Mouse (Mus musculus): ENCODE measurements around the gene Cdk2. TPM values are rescaled to one million over a fixed set of nuclear protein-coding genes. Genes with fewer than 3 reads are reported as not detected.

Cdk2 gene
- polyA plus RNA-seq, 1 experiment from 2014 or later, result 74.5 TPM

- WGBS, result 93% methylated on average over 3 of the region's 3 CpGs
- no peak overlapping the region for H3K9ac ChIP-seq
- H3K36me3 ChIP-seq, result no peaks in the 10 kb centered on the region
- no peak for ATAC-seq (ENCODE audit: low FRiP score)
- no peaks in the 10 kb centered on the region for H3K27me3 ChIP-seq
- no peak overlapping the region for H3K4me2 ChIP-seq (replicated peaks)
- H3K27ac ChIP-seq, result no peak overlapping the region
- H3K4me3 ChIP-seq, result no peak overlapping the region
- H3K4me1 ChIP-seq, result peaks cover 9% of the 10 kb centered on the region; the same call in 1 of the 2 replicates
- H3K9me3 ChIP-seq (replicated peaks), result no peaks in the 10 kb centered on the region
Observed at GRCm38 (mm10) chr10:128665307-128665706, 39.5 kb downstream of the Cdk2 start.

- H3K9ac ChIP-seq, result no peak overlapping the region
- H3K9me3 ChIP-seq (replicated peaks), result no peaks in the 10 kb centered on the region
- H3K36me3 ChIP-seq, result no peaks in the 10 kb centered on the region
- no peak for ATAC-seq (ENCODE audit: low FRiP score)
- no peak overlapping the region for H3K4me3 ChIP-seq
- H3K4me2 ChIP-seq (replicated peaks), result no peak overlapping the region
- H3K27ac ChIP-seq, result no peak overlapping the region
- H3K4me1 ChIP-seq, result peaks cover 9% of the 10 kb centered on the region; the same call in 1 of the 2 replicates
- WGBS, result 78% methylated on average over 3 of the region's 3 CpGs
- no peaks in the 10 kb centered on the region for H3K27me3 ChIP-seq
Observed at GRCm38 (mm10) chr10:128664808-128665207, 40.0 kb downstream of the Cdk2 start.

- Histone ChIP-seq H3K4me1 (peaks cover 6% of the 10 kb centered on the region; the same call in 1 of the 2 replicates), H3K27me3 (no peaks in the 10 kb centered on the region), H3K4me3 (no peak overlapping the region), H3K4me2 (replicated peaks) (no peak overlapping the region), H3K27ac (no peak overlapping the region), H3K9ac (no peak overlapping the region), H3K36me3 (no peaks in the 10 kb centered on the region), H3K9me3 (replicated peaks) (no peaks in the 10 kb centered on the region)
- WGBS, result 73% methylated on average over 5 of the region's 5 CpGs
- ATAC-seq (ENCODE audit: low FRiP score), result no peak
Observed at GRCm38 (mm10) chr10:128663441-128664220, 41.2 kb downstream of the Cdk2 start.

- Histone ChIP-seq H3K27ac (no peak overlapping the region), H3K4me3 (no peak overlapping the region), H3K9ac (no peak overlapping the region), H3K4me2 (replicated peaks) (no peak overlapping the region), H3K9me3 (replicated peaks) (no peaks in the 10 kb centered on the region), H3K36me3 (no peaks in the 10 kb centered on the region), H3K27me3 (no peaks in the 10 kb centered on the region), H3K4me1 (no peaks in the 10 kb centered on the region)
- no peak for ATAC-seq (ENCODE audit: low FRiP score)
Observed at GRCm38 (mm10) chr10:128662465-128662864, 42.4 kb downstream of the Cdk2 start.

- H3K4me2 ChIP-seq (replicated peaks), result no peak overlapping the region
- H3K9me3 ChIP-seq (replicated peaks), result no peaks in the 10 kb centered on the region
- H3K9ac ChIP-seq, result no peak overlapping the region
- no peak for ATAC-seq (ENCODE audit: low FRiP score)
- H3K36me3 ChIP-seq, result no peaks in the 10 kb centered on the region
- H3K4me3 ChIP-seq, result no peak overlapping the region
- no peaks in the 10 kb centered on the region for H3K4me1 ChIP-seq
- 55% methylated on average over 9 of the region's 9 CpGs for WGBS
- H3K27ac ChIP-seq, result no peak overlapping the region
- H3K27me3 ChIP-seq, result no peaks in the 10 kb centered on the region
Observed at GRCm38 (mm10) chr10:128659490-128659889, 45.3 kb downstream of the Cdk2 start.

GRCm38 (mm10) chr10:128657844-128658243 is 47.0 kb downstream of the Cdk2 start:
- ATAC-seq (ENCODE audit: low FRiP score), result no peak
- H3K27me3 ChIP-seq, result no peaks in the 10 kb centered on the region
- H3K36me3 ChIP-seq, result no peaks in the 10 kb centered on the region
- H3K9ac ChIP-seq, result no peak overlapping the region
- no peaks in the 10 kb centered on the region for H3K9me3 ChIP-seq (replicated peaks)
- no peak overlapping the region for H3K27ac ChIP-seq
- H3K4me1 ChIP-seq, result no peaks in the 10 kb centered on the region
- H3K4me2 ChIP-seq (replicated peaks), result no peak overlapping the region
- H3K4me3 ChIP-seq, result no peak overlapping the region
- WGBS, result 61% methylated on average over 9 of the region's 9 CpGs

GRCm38 (mm10) chr10:128656731-128657130 is 48.1 kb downstream of the Cdk2 start:
- Histone ChIP-seq H3K4me1 (no peaks in the 10 kb centered on the region), H3K9ac (no peak overlapping the region), H3K36me3 (no peaks in the 10 kb centered on the region), H3K4me2 (replicated peaks) (no peak overlapping the region), H3K27me3 (no peaks in the 10 kb centered on the region), H3K27ac (no peak overlapping the region), H3K9me3 (replicated peaks) (no peaks in the 10 kb centered on the region), H3K4me3 (no peak overlapping the region)
- 82% methylated on average over 1 of the region's 1 CpGs for WGBS
- no peak for ATAC-seq (ENCODE audit: low FRiP score)

- Histone ChIP-seq H3K36me3 (no peaks in the 10 kb centered on the region; the same call in 1 of the 2 replicates), H3K4me2 (replicated peaks) (no peak overlapping the region), H3K4me1 (no peaks in the 10 kb centered on the region), H3K9ac (no peak overlapping the region), H3K27ac (no peak overlapping the region), H3K9me3 (replicated peaks) (no peaks in the 10 kb centered on the region), H3K4me3 (no peak overlapping the region), H3K27me3 (no peaks in the 10 kb centered on the region)
- ATAC-seq (ENCODE audit: low FRiP score), result no peak
- WGBS, result 87% methylated on average over 3 of the region's 3 CpGs
Observed at GRCm38 (mm10) chr10:128655254-128655653, 49.6 kb downstream of the Cdk2 start.

GRCm38 (mm10) chr10:128653866-128654265 is 51.0 kb downstream of the Cdk2 start:
- H3K4me2 ChIP-seq (replicated peaks), result no peak overlapping the region
- no peak overlapping the region for H3K27ac ChIP-seq
- no peaks in the 10 kb centered on the region for H3K9me3 ChIP-seq (replicated peaks)
- H3K36me3 ChIP-seq, result no peaks in the 10 kb centered on the region; the same call in 1 of the 2 replicates
- H3K4me3 ChIP-seq, result no peak overlapping the region
- H3K27me3 ChIP-seq, result no peaks in the 10 kb centered on the region
- WGBS, result 70% methylated on average over 4 of the region's 4 CpGs
- no peak overlapping the region for H3K9ac ChIP-seq
- ATAC-seq (ENCODE audit: low FRiP score), result no peak
- H3K4me1 ChIP-seq, result no peaks in the 10 kb centered on the region

Other genes with a start within 250 kb of the Cdk2 start
- gene Smarcc2, start 245.8 kb downstream of the Cdk2 start, polyA plus RNA-seq (2016; fragmentation: Nextera tagmentation; extraction: Ambion mirVana), result 195 and 215 TPM in 2 replicates
- gene Myl6, start 210.9 kb downstream of the Cdk2 start, polyA plus RNA-seq (2016; fragmentation: Nextera tagmentation; extraction: Ambion mirVana), result 836 and 860 TPM in 2 replicates
- gene Myl6b, start 206.3 kb downstream of the Cdk2 start, polyA plus RNA-seq (2016; fragmentation: Nextera tagmentation; extraction: Ambion mirVana), result 2.9 and 3.3 TPM in 2 replicates
- gene Esyt1, start 179.2 kb downstream of the Cdk2 start, polyA plus RNA-seq (2016; fragmentation: Nextera tagmentation; extraction: Ambion mirVana), result 28.9 and 30.9 TPM in 2 replicates
- gene Zc3h10, start 157.3 kb downstream of the Cdk2 start, polyA plus RNA-seq (2016; fragmentation: Nextera tagmentation; extraction: Ambion mirVana), result 20.8 TPM in 2 replicates
- 2,172 and 2,716 TPM in 2 replicates for gene Rpl41, start 155.7 kb downstream of the Cdk2 start, polyA plus RNA-seq (2016; fragmentation: Nextera tagmentation; extraction: Ambion mirVana)
- gene Pa2g4, start 139.0 kb downstream of the Cdk2 start, polyA plus RNA-seq (2016; fragmentation: Nextera tagmentation; extraction: Ambion mirVana), result 140 and 143 TPM in 2 replicates
- 9.8 and 11.7 TPM in 2 replicates for gene Erbb3, start 115.4 kb downstream of the Cdk2 start, polyA plus RNA-seq (2016; fragmentation: Nextera tagmentation; extraction: Ambion mirVana)
- gene Rps26, start 78.3 kb downstream of the Cdk2 start, polyA plus RNA-seq (2016; fragmentation: Nextera tagmentation; extraction: Ambion mirVana), result 418 and 515 TPM in 2 replicates
- gene Ikzf4, start 59.0 kb downstream of the Cdk2 start, polyA plus RNA-seq (2016; fragmentation: Nextera tagmentation; extraction: Ambion mirVana), result 8.7 and 9.8 TPM in 2 replicates
- 15.1 and 16.4 TPM in 2 replicates for gene Suox, start 31.0 kb downstream of the Cdk2 start, polyA plus RNA-seq (2016; fragmentation: Nextera tagmentation; extraction: Ambion mirVana)
- gene Rab5b, start 8.8 kb downstream of the Cdk2 start, polyA plus RNA-seq (2016; fragmentation: Nextera tagmentation; extraction: Ambion mirVana), result 96.2 and 103 TPM in 2 replicates
- 3.5 and 6.0 TPM in 2 replicates for gene Pmel, start 836 bp downstream of the Cdk2 start, polyA plus RNA-seq (2016; fragmentation: Nextera tagmentation; extraction: Ambion mirVana)
- 6.9 and 7.3 TPM in 2 replicates for gene Dgka, start 39.8 kb upstream of the Cdk2 start, polyA plus RNA-seq (2016; fragmentation: Nextera tagmentation; extraction: Ambion mirVana)
- gene Pym1, start 42.9 kb upstream of the Cdk2 start, polyA plus RNA-seq (2016; fragmentation: Nextera tagmentation; extraction: Ambion mirVana), result 46.3 and 48.5 TPM in 2 replicates
- 0.27 and 0.63 TPM in 2 replicates for gene Mmp19, start 85.9 kb upstream of the Cdk2 start, polyA plus RNA-seq (2016; fragmentation: Nextera tagmentation; extraction: Ambion mirVana)
- gene Dnajc14, start 99.0 kb upstream of the Cdk2 start, polyA plus RNA-seq (2016; fragmentation: Nextera tagmentation; extraction: Ambion mirVana), result 61.1 and 64.1 TPM in 2 replicates
- 20.5 and 21.4 TPM in 2 replicates for gene Tmem198b, start 99.3 kb upstream of the Cdk2 start, polyA plus RNA-seq (2016; fragmentation: Nextera tagmentation; extraction: Ambion mirVana)
- 196 and 204 TPM in 2 replicates for gene Sarnp, start 112.3 kb upstream of the Cdk2 start, polyA plus RNA-seq (2016; fragmentation: Nextera tagmentation; extraction: Ambion mirVana)
- gene Ormdl2, start 116.6 kb upstream of the Cdk2 start, polyA plus RNA-seq (2016; fragmentation: Nextera tagmentation; extraction: Ambion mirVana), result 26.3 and 41.4 TPM in 2 replicates
- 10.7 and 11.5 TPM in 2 replicates for gene Gdf11, start 186.7 kb upstream of the Cdk2 start, polyA plus RNA-seq (2016; fragmentation: Nextera tagmentation; extraction: Ambion mirVana)
- 258 and 273 TPM in 2 replicates for gene Cd63, start 196.0 kb upstream of the Cdk2 start, polyA plus RNA-seq (2016; fragmentation: Nextera tagmentation; extraction: Ambion mirVana)
- 11.3 and 15.7 TPM in 2 replicates for gene Rdh5, start 217.9 kb upstream of the Cdk2 start, polyA plus RNA-seq (2016; fragmentation: Nextera tagmentation; extraction: Ambion mirVana)
- 210 and 235 TPM in 2 replicates for gene Bloc1s1, start 219.0 kb upstream of the Cdk2 start, polyA plus RNA-seq (2016; fragmentation: Nextera tagmentation; extraction: Ambion mirVana)
- 3.6 and 4.4 TPM in 2 replicates for gene Itga7, start 228.8 kb upstream of the Cdk2 start, polyA plus RNA-seq (2016; fragmentation: Nextera tagmentation; extraction: Ambion mirVana)

All from hindbrain, embryonic 12.5 days (tissue).